Mouse (Mus musculus) hindbrain, postnatal 0 days (tissue): ENCODE data around the gene Clec4n. TPM values are rescaled to one million over a fixed set of nuclear protein-coding genes. Genes with fewer than 3 reads are reported as not detected.
"Not testable (repeated sequence)": the region's sequence is repeated elsewhere in the genome, so short reads cannot be mapped to it uniquely, and the experiment has no call there.

ENCODE experiments used
- ATAC-seq: fragments of 200-750 bp; cut with Nextera tagmentation; 2 replicates; pipeline ENCODE4 v1.8.0; 2017; ENCODE audit warnings: mild to moderate bottlenecking, moderate TSS enrichment, moderate library complexity
- DNase-seq: peaks from one replicate; pipeline ENCODE4 v3.0.0-alpha.2; 2015; ENCODE audit warnings: low spot score
- H3K27ac ChIP-seq: fragments of 300-500 bp; sonication (generic); 2 replicates; pipeline ENCODE4 v1.5.1; 2014; ENCODE audit warnings: mild to moderate bottlenecking
- H3K27me3 ChIP-seq: fragments of 300-500 bp; sonication (generic); 2 replicates; pipeline ENCODE4 v1.6.1; 2014; ENCODE audit warnings: low read length, mixed read lengths; ENCODE audit not compliant: insufficient read depth
- H3K36me3 ChIP-seq: fragments of 300-500 bp; sonication (generic); 2 replicates; pipeline ENCODE4 v1.6.1; 2014; ENCODE audit warnings: low read length, mixed read lengths; ENCODE audit not compliant: insufficient read depth
- H3K4me1 ChIP-seq: fragments of 300-500 bp; sonication (generic); 2 replicates; pipeline ENCODE4 v1.6.1; 2014; ENCODE audit warnings: antibody characterized with exemption, low read length, mixed read lengths; ENCODE audit not compliant: insufficient read depth
- H3K4me2 ChIP-seq: fragments of 300-500 bp; sonication (generic); 2 replicates; pipeline ENCODE4 v1.6.1; 2014; ENCODE audit warnings: low read depth, mild to moderate bottlenecking, low read length, moderate library complexity, mixed read lengths
- H3K4me3 ChIP-seq: fragments of 300-500 bp; sonication (generic); 2 replicates; pipeline ENCODE4 v1.5.1; 2014; ENCODE audit warnings: low read length
- H3K9ac ChIP-seq: fragments of 300-500 bp; sonication (generic); replicated peaks from 2 replicates; pipeline ENCODE4 v1.6.1; 2014; ENCODE audit warnings: mild to moderate bottlenecking, low read length, moderate library complexity, mixed read lengths
- H3K9me3 ChIP-seq: fragments of 300-500 bp; sonication (generic); 2 replicates; pipeline ENCODE4 v1.6.1; 2016; ENCODE audit warnings: low read length, mixed read lengths
- CTCF ChIP-seq: IDR thresholded peaks from 2 replicates; pipeline ENCODE4 v1.5.1; 2016; ENCODE audit warnings: antibody characterized with exemption, control low read depth, low read depth
- WGBS: fragments of 180-500 bp; shearing (Covaris S2); extraction: QIAGEN DNeasy Blood & Tissue Kit; methylation state at CpG from one replicate; pipeline ENCODE4 v1.1.7; 2014; 5-methylcytosine and 5-hydroxymethylcytosine counted together
- polyA plus RNA-seq: library from polyadenylated mRNA; unstranded; fragments of >200 nt; fragmentation: Nextera tagmentation; extraction: Ambion mirVana; gene quantifications from 2 replicates; pipeline ENCODE4 v1.2.1, GENCODE M21; 2015
- total RNA-seq: library from RNA; depleted of rRNA; stranded (reverse); fragments of >200 nt; gene quantifications from 2 replicates; pipeline ENCODE4 v1.2.3, GENCODE M21; 2014; rRNA removed

Gene Clec4n
- 0.29 and 8.7 TPM in 2 replicates for total RNA-seq
- polyA plus RNA-seq = 0.72 and 1.7 TPM in 2 replicates

DNA sequence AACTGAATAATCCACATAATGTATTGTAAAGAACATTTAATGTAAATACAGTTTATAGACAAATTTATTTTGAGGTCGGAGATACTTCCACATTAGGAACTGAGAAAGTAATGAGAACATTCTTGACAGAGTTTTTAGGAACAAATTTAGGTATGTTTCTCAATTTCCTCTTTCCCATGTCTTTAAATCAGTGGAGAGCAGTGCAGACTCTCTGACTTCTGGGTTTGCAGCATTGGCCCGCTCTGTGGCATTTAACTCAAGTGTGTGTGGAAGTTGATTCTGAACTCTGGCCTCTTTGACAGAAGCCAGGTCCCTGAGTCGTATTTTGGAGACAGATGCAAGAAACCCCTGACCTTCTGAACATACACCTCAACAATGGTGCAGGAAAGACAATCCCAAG, at the start of gene Clec4n:
TSS of gene Clec4n (plus strand) at position 200 of the 400 bp plus-strand sequence.
- no peak for DNase-seq
- H3K36me3 ChIP-seq = no peaks in the 10 kb centered on the region
- H3K4me1 ChIP-seq = no peaks in the 10 kb centered on the region
- ATAC-seq = no peak
- H3K4me2 ChIP-seq = no peak within 1 kb of the TSS
- H3K27ac ChIP-seq = no peak within 1 kb of the TSS
- H3K4me3 ChIP-seq = no peak within 1 kb of the TSS
- 71% methylated on average over 3 of the region's 3 CpGs for WGBS
- H3K9ac ChIP-seq = no peak within 1 kb of the TSS
- no peak for TF ChIP-seq CTCF
- no peaks in the 10 kb centered on the region for H3K9me3 ChIP-seq
- H3K27me3 ChIP-seq = no peaks in the 10 kb centered on the region

- ATAC-seq, H3K27me3 ChIP-seq, H3K36me3 ChIP-seq, H3K9ac ChIP-seq, H3K9me3 ChIP-seq, H3K4me2 ChIP-seq, H3K4me3 ChIP-seq, H3K4me1 ChIP-seq, DNase-seq, H3K27ac ChIP-seq: not testable (repeated sequence)
- WGBS = 82% methylated on average over 2 of the region's 2 CpGs
These were observed 44.8 kb upstream of the Clec4n start for GRCm38 (mm10) chr6:123184862-123185261.

DNA sequence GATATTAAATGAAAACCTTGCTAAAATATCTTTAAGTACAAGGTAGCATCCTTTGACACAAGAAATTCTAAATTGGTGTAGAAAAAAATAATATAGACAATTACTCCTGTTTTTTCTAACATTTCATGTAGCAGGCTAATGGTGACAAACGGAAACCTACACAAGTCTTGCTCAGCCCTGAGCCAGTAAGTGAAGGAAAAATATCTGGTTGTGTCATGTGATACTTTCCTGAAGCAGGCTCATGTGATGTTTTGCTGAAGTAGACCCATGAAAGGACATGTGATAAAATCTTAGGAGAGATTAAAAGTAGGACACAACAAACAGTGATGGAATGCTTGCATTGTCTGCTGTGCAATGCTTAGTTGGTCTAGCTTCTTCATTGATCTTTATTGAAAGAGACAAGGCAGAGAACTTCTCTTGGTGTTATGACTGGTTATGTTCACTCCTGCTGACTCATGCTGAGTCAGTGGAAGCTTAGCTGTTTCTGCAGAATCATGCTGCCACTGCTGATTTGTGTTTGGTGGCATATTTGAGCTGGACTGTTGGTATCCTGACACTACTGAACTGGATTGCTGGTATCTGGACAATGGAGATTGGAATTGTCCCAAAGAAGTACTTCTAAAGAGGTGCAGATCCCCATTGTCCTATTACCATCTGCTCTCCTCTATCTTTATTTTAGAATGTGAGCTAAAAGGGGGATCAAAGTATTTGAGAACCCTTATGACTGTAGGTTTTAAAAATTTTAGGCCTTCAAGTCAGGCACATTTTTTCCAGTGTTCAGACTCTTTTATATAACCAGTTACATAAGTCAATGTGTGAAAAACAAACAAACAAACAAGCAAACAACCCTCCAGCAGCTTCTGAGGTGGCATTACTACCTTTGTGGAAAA, 22.2 kb upstream of the Clec4n start:
- Histone ChIP-seq H3K4me3 (no peak overlapping the region), H3K9ac (no peak overlapping the region), H3K4me1 (no peaks in the 10 kb centered on the region), H3K27ac (no peak overlapping the region), H3K36me3 (no peaks in the 10 kb centered on the region), H3K9me3 (no peaks in the 10 kb centered on the region), H3K27me3 (no peaks in the 10 kb centered on the region), H3K4me2 (no peak overlapping the region)
- TF ChIP-seq CTCF = no peak
- DNase-seq (no peak), ATAC-seq (no peak)
- WGBS = 90% methylated on average over 1 of the region's 1 CpGs

DNA sequence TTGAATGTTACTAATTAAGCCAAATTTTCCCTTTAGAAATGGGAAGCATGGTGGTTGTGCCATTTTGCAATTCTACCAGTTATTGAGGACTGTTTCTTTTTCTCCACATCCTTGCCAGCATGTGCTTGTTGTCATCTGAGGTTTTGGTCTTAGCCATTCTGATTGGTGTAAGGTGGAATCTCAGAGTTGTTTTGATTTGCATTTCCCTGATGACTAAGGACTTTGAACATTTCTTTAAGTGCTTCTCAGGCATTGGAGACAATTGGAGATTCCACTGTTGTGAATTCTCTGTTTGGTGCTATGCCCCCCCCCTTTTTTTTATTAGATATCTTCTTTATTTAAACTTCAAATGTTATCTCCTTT, 21.6 kb upstream of the Clec4n start:
- not testable (repeated sequence) for H3K9me3 ChIP-seq, ATAC-seq, H3K4me3 ChIP-seq, DNase-seq, H3K27me3 ChIP-seq, H3K27ac ChIP-seq, H3K4me2 ChIP-seq, H3K4me1 ChIP-seq, H3K36me3 ChIP-seq, H3K9ac ChIP-seq

- H3K4me3 ChIP-seq = no peak overlapping the region
- H3K4me2 ChIP-seq = no peak overlapping the region
- no peak overlapping the region for H3K27ac ChIP-seq
- H3K27me3 ChIP-seq = no peaks in the 10 kb centered on the region
- 81% methylated on average over 1 of the region's 1 CpGs for WGBS
- ATAC-seq (no peak), DNase-seq (no peak)
- no peak overlapping the region for H3K9ac ChIP-seq
- no peak for TF ChIP-seq CTCF
- H3K9me3 ChIP-seq = no peaks in the 10 kb centered on the region
- H3K4me1 ChIP-seq = no peaks in the 10 kb centered on the region
- H3K36me3 ChIP-seq = no peaks in the 10 kb centered on the region
These were observed 17.9 kb upstream of the Clec4n start for GRCm38 (mm10) chr6:123211726-123212125.

- no peak overlapping the region for H3K27ac ChIP-seq
- H3K4me3 ChIP-seq = no peak overlapping the region
- TF ChIP-seq CTCF = no peak
- no peak overlapping the region for H3K9ac ChIP-seq
- no peaks in the 10 kb centered on the region for H3K9me3 ChIP-seq
- 65% methylated on average over 2 of the region's 2 CpGs for WGBS
- no peaks in the 10 kb centered on the region for H3K36me3 ChIP-seq
- H3K4me2 ChIP-seq = no peak overlapping the region
- no peaks in the 10 kb centered on the region for H3K4me1 ChIP-seq
- DNase-seq (no peak), ATAC-seq (no peak)
- no peaks in the 10 kb centered on the region for H3K27me3 ChIP-seq
These were observed 2.0 kb upstream of the Clec4n start for GRCm38 (mm10) chr6:123227519-123228166.

DNA sequence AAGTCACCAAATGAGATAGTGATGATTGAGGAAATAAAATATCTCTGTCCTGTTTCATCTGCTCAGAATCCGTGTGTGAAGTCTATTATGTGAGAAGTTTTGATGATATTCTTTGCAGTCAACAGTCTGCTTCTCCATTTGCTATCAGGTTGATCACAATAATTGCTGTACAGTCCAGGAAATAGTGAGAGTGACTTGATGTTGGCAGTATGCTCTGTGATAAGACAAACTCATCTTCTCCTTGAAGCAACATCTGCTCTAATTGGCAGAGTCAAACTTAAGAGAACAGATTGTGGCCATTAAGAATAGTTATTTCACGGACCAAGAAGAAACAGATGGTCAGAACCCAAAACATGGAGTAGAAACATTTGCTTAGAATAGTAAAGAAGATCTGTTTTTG, 1.5 kb downstream of the Clec4n start:
- no peaks in the 10 kb centered on the region for H3K36me3 ChIP-seq
- no peak overlapping the region for H3K9ac ChIP-seq
- DNase-seq (no peak), ATAC-seq (no peak)
- no peak overlapping the region for H3K27ac ChIP-seq
- no peak for TF ChIP-seq CTCF
- 70% methylated on average over 2 of the region's 2 CpGs for WGBS
- H3K27me3 ChIP-seq = no peaks in the 10 kb centered on the region
- H3K4me3 ChIP-seq = no peak overlapping the region
- no peak overlapping the region for H3K4me2 ChIP-seq
- no peaks in the 10 kb centered on the region for H3K9me3 ChIP-seq
- no peaks in the 10 kb centered on the region for H3K4me1 ChIP-seq
